Mouse (Mus musculus) frontal cortex, adult (tissue): ENCODE results near the gene Asna1.

Source experiments
- ATAC-seq: cut with Nextera tagmentation; 2 replicates; pipeline ENCODE4 v1.9.2; 2017; ENCODE audit warnings: mild to moderate bottlenecking, moderate library complexity, mixed read lengths; ENCODE audit not compliant: low TSS enrichment

The Asna1 gene

DNA sequence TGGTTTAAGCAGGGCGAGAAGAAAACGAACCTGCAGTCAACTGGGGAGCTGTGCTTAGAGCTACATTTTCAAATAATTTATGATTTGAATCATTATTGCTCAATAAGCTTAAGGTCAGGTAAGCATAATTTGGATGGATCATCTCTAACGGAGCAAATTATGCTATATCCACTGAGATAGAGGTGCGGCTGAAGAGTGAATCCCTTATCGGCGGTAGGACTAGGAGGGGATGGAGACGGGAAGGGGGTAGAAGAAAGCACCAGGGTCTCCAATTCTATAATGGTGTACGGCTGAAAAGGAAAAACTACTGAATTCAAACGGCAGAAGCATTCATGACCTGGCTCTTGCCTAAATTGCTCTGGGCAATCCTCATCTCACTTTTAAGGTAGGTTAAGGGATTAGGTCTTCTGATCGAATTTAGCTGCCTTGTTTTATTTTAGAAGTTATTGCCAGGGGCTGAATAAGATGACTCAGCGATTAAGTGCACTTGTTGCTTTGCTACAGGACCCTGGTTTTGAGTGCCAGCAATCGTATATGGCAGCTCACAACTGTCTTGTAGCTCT lies 10.2 kb upstream of the Asna1 start:
- no peak for ATAC-seq

- no peak for ATAC-seq
These were observed 9.7 kb upstream of the Asna1 start for GRCm38 (mm10) chr8:85034764-85035163.

DNA sequence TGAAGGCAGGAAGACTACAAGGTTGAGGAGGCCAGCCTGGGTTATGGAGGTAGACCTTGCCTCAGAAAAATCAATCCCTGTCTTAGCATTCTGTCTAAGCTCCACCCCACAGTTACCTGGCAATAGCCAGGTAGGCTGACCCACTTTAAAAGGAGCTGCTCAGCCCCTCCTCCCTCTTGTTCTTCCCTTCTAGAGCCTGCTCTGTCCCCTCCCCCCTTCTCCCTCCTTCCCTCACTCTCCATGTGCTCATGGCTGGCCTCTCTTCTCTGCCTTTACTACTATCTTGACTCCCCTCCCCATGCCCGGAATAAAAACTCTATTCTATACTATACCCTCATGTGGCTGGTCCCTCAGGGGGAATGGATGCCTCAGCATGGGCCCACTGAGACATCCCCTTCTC lies 8.8 kb upstream of the Asna1 start:
- no peak for ATAC-seq

DNA sequence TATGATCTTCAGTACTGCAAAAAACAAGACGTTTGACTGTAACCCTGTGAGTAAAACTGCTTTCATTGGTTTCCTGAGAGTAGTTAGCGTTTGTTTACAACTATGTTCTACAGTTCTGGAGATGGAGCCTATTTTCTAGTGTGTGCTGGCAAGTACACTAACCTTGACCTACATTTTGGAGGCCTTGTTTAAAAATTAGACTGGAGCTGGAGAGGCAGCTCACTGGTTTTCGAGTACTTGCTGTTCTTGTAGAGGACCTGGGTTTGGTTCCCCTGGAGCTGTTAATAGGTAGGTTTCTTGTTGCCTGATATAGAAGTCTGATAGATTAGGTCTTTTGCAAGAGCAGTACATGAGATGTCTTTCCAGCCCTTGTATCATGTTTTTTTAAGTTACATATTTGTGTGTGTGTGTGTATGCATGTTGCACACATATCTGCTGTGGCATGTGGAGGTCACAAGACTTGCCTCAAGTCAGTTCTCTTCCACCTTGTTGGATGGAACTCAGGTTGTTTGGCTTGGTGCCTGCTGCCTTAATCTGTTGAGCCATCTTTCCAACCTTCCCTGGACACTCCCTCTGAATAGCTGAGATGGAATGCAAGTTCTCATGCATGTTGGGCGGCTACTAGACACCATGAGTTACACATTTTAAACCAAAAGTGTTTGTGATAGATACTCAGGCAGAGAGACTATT lies 7.7 kb upstream of the Asna1 start:
- no peak for ATAC-seq

- no peak for ATAC-seq
These were observed 4.2 kb upstream of the Asna1 start for GRCm38 (mm10) chr8:85029271-85029670.

DNA sequence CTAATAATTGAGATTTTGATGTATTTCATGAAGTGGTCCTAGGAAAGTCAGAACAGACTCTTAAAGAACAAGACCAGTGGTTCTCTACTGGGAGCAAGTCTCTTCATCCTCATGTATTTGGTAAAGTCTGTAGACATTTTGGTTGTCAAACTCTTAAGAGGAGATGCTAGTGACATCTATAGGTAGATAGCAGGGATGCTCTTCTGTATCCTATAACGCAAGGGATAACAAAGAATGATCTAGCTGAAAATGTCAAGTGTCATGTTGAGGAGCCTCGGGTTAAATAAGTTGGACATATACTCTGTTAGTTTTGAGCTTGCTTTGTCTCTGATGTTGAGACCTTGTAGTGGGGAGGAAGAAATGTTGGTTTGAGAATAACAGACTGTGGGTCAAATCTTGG lies 2.8 kb upstream of the Asna1 start:
- no peak for ATAC-seq

DNA sequence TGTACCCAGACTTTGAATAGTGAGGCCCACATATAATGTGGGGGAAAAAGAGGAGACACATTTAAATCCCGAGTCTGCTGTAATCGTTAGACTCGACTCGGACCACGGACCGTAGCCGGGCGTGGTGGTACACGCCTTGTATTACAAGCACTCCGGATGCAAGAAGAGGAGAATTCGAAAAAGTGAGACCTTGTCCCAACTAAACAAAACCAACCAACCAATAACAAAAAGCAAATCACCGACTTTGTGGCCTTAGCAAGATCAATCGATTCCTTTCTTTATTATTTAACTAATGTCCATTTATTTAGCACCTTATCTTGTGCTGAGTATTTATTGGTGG lies 2.4 kb upstream of the Asna1 start:
- no peak for ATAC-seq

- ATAC-seq, result peak; percentile 54
These were observed 1.8 kb upstream of the Asna1 start, which contains the start of gene Trir for GRCm38 (mm10) chr8:85026670-85027515. Gene Trir, plus strand, starts transcription at chr8:85026823.

- no peak for ATAC-seq
These were observed 1.2 kb downstream of the Asna1 start for GRCm38 (mm10) chr8:85023846-85024245.

DNA sequence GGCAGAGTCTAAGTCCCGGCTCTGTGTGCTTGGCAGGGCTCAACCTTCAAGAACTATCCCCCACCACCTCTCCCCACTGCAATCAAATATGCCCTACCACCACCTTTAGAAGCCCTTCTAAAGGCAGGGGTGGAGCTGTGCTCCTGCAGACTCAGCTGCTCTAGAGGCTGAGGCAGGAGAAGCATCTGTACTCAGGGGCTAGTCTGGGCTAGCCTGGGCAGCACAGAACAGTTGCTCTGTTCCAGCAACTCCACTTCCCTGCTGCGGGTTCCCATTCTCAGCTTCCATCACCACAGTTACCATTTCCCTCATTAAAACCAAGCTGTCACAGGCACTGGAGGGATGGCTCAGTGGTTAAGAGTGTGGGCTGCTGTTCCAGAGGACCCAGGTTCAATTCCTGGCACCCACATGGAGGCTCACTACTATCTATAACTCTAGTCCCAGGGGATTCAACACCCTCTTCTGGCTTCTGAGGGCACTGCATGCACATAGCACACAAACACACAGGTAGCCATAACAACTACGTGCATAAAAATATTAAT lies 3.5 kb downstream of the Asna1 start:
- no peak for ATAC-seq

DNA sequence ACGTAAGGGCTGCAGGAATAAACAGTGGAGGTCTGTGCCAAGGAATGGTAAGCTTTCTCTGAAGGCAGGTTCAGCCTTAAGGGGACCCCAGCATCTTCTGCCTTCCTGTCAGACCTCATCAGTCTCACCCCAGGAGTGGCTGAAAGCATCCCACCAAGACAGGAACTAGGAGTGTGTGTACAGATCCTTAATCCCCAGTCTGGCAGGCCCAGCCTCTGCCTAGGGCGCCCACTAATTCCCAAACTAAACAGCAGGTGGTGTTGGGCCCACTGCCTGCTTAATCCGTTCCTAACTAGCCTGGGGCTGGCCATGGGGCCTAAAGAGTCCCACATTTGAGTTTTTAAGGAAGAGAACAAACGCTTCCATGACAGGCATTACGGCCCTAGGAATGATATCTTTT lies 7.9 kb downstream of the Asna1 start:
- ATAC-seq, result no peak

- no peak for ATAC-seq
These were observed 8.4 kb downstream of the Asna1 start for GRCm38 (mm10) chr8:85016724-85017123.

DNA sequence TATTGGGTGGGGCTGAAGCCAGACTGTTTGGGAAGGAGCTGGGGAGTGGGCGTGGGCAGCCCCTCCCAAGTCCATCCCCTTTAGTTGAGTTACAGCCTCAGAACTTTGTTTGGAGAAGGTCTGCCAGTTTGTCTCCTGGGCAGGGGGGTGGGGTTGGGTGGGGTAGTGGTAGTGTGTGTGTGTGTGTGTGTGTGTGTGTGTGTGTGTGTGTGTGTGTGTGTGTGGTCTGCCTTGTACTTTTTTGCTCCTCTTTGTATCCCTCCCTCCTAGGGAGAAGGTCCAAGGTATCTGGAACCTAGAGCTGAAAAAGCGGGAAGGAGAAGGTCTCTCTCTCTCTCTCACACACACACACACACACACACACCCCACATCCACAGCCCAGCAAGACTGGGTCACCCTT lies 10.7 kb downstream of the Asna1 start, which contains the start of gene Best2:
Gene Best2, minus strand, starts transcription at position 101 of the 400 bp plus-strand sequence.
- no peak for ATAC-seq

- peak; percentile 97 for ATAC-seq
These were observed 11.7 kb downstream of the Asna1 start for GRCm38 (mm10) chr8:85013230-85013840.

- no peak for ATAC-seq
These were observed 13.8 kb downstream of the Asna1 start for GRCm38 (mm10) chr8:85011242-85011641.

DNA sequence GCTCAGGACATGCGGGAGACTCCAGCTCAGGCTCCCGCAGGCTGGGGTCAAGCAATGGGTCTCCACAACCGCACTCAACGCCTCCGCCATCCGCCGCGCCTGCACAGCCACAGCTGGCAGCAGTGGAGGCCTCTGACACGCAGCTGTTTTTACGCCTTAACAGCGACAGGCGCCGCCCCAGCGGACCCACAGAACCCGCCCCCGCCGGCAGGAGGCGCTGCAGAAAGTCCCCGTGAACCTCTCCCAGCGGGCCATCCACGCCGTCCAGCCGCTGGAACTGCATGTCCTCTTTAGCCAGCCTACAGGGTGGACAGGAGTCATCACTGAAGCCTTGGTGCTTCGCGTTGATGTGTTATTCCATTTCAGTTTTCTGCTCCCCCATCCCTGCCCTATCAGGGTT lies 17.4 kb downstream of the Asna1 start:
- ATAC-seq, result no peak

DNA sequence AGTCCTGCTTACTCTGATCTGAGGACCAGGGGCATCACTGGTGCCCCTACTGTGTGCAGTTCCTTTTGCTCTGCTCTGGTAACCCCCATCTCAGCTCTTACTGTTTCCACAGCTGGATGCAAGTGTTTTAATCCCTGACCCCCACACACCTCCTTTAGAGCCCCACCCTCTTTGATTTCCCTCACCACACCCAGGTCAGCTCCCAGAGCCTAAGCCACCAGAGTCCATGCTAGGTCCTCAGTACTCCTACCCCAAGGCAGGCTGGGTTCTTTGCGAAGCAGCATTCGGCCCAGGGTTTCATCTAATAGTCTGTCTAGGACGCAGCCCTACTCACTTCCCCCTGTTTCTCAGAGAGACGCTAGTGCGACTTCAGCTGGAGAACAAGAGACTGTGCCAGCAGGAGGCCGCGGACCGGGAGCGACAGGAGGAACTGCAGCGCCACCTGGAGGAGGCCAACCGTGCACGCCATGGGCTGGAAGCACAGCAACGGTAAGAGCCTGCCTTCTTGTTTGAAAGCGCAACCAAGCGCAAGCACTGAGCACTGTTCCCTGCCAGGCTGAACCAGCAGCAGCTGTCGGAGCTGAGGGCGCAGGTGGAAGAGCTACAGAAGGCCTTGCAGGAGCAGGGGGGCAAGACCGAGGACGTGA lies 27.3 kb downstream of the Asna1 start:
- ATAC-seq, result peak; percentile 94

DNA sequence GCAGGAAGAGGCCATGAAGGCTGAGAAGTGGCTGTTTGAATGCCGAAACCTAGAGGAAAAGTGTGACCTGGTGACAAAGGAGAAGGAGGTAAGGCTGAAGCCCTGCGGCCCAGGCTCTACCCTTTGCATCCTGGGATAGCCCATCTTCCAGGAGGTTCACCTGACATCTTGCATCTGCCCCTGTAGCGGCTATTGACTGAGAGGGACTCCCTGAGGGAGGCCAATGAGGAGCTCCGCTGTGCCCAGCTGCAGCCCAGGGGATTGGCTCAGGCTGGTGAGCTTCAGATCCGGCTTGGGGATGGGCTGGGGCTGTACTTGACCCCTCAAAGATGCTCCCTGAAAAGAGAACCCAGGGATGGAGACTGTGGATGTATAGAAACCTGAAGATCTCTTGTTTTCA lies 28.1 kb downstream of the Asna1 start:
- ATAC-seq, result no peak

DNA sequence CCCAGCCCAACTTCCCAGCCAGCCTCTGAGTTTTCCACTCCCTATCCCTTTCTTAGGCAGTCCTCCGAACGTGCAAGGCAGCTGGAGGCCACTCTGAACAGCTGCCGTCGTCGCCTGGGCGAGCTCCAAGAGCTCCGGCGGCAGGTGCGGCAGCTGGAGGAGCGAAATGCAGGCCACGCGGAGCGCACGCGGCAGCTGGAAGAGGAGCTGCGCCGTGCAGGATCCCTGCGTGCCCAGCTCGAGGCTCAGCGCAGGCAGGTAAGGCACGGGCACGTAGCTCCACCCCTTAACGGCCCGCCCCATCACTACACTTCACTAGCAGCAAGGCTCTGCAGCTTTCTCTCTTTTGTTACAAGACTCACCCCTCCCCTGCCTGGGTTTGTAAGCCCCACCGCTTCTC lies 29.4 kb downstream of the Asna1 start:
- ATAC-seq, result no peak

- ATAC-seq, result no peak
These were observed 30.7 kb downstream of the Asna1 start for GRCm38 (mm10) chr8:84994375-84994774.

DNA sequence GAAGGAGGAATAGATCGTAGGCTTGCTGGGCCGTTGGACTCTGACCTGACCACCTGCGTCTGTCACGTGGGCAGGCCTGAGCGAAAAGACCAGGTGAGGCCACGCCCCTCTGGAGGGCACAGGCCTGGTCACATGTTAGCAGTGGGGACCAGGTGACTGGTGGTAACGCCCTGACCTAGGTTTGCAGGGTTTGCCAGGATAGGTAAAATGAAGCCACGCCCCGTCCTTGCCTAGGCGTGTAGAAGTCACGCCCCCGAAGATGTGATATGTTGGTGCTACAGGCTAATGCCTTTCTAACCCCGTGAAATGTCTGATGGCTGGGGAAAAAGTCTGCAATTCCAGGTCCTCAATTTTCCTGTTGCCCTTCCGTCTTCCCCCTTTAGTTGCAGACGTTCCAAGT lies 34.2 kb downstream of the Asna1 start:
- no peak for ATAC-seq

DNA sequence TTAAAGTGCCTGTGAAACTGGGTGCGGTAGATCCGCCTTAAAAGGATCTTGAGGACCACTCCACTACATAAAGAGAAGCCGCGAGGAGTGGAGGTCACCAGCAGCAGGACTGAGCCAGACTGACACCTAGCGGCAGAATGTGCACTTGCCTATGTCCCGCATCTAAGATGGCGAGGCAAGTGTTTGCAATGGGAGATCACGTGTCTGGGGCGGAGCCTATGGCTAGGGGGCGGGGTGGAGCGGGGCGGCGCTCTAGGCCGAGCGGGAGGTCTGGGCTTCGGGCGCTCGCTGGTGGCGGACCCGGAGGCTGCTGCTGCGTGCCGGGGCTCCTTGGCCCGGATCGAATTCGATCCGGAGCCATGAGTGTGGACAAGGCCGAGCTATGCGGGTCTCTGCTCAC lies 34.7 kb downstream of the Asna1 start, which contains the start of gene Hook2:
Gene Hook2, plus strand, starts transcription at position 255 of the 400 bp plus-strand sequence.
- peak; percentile 67 for ATAC-seq
